Mouse (Mus musculus): ENCODE measurements around the gene Neurl3.

The Neurl3 gene

DNA sequence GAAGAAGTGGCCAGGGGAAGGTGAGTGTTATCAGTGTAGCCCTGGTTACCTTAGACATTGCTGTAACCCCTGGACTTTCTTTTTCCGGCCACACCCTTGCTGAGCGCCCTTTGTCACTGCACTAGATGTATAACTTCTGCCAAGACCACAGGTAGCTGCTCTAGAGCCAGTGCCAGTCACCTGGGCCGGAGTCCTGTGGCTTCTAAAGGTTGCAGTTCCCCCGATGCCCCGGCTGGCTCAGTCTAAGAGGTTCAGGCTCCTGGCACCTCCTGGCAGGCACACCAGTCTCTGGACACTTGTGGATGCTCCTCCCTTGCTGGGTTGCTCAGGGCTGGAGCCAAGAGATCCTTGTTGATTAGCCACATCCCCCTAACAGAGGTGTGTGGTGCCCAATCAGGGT lies at the start of gene Neurl3:
TSS of gene Neurl3 (minus strand) at position 225 of the 400 bp plus-strand sequence.
- DNase-seq (ENCODE audit: low read depth): no peak

DNA sequence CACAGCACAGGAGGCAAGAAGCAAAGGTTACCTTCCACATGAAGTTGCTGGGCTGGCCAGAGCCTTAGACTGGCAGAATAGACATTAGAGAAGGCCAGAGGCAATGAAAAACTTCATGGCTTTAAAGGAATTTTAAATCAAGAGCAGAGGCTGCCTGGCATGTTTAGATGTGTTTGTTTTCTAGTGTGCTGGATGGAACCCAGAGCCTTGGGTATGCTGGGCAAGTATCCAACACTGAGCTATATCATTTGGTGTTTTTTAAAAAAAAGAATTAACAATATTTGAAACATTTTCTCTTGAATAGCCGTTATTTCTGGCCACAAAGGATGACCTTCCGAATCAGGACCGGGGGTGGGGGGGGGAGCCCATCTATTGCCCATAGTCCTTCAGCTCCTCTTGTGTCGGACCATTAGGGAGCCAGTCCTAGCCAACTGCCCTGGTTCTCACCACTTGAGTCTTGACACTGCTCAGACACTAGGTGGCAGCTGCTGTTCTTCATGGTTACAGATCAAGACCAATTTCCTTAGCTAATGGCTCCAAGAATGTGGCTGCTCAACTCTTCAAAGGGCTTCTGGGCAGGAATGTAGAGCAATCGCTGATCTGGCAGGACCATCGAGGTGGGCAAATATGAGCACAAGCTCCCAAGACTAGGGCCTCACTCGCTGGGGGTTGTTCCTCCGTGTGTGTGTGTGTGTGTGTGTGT lies 49.4 kb upstream of the Neurl3 start:
- DNase-seq (ENCODE audit: low read depth): no peak

- no peak for DNase-seq (ENCODE audit: low read depth)
Observed at GRCm38 (mm10) chr1:36323076-36323475, 48.6 kb upstream of the Neurl3 start.

DNA sequence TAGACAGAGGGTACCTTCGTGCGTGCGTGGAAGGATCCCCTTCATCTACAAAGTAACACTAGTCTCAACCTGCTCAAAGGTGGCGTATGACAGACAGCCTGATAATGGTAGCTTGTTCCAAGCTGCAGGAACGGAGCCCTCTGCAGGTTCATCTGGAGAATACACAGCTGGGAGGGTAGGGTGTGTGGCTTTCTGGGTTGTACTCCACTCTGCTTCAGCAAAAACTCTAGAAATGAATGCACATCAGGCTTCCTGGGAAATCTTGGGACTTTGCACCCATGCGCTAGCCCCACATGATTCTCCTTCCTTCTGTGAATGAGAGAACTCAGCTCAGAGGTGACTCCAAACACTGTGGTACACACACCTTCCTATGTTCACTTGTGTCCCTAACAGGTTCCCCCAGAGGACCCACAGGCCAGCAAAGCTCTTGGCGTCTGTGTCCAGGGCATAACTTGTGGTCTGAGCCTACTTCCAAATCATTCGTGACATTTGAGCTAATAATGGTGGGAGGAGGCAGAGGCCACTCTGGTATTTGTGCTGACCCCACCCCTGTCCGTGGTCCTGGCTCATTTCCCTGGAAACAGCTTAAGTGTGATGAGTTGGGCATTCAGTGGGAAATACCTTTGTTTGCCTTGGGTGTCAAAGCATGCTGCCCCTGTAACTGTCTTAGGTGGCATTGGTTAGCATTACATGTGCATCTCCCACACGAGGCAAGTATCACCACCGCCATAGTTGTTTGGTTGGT lies 47.5 kb upstream of the Neurl3 start:
- DNase-seq (ENCODE audit: low read depth): no peak

DNA sequence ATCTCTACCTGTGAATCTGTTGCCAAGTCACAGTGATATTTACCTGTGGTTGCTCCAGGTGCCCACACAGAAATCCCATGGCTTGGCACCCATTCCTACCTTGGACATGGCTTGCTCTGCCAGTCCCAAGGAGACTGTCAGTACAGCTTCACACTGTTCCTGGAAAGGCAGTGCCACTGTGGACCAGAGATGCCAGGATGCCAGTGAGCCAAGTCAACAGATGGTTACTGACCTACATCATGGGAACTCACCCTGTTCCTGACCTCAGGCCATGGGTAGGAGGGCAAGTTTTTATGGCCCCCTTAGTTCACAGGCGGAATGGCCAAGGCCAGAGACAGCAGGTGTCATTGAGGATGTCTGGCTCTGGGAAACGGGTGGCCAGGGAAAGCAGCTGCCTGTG lies 46.7 kb upstream of the Neurl3 start:
- DNase-seq (ENCODE audit: low read depth): no peak

- DNase-seq (ENCODE audit: low read depth): no peak
Observed at GRCm38 (mm10) chr1:36315776-36316100, 41.3 kb upstream of the Neurl3 start.

DNA sequence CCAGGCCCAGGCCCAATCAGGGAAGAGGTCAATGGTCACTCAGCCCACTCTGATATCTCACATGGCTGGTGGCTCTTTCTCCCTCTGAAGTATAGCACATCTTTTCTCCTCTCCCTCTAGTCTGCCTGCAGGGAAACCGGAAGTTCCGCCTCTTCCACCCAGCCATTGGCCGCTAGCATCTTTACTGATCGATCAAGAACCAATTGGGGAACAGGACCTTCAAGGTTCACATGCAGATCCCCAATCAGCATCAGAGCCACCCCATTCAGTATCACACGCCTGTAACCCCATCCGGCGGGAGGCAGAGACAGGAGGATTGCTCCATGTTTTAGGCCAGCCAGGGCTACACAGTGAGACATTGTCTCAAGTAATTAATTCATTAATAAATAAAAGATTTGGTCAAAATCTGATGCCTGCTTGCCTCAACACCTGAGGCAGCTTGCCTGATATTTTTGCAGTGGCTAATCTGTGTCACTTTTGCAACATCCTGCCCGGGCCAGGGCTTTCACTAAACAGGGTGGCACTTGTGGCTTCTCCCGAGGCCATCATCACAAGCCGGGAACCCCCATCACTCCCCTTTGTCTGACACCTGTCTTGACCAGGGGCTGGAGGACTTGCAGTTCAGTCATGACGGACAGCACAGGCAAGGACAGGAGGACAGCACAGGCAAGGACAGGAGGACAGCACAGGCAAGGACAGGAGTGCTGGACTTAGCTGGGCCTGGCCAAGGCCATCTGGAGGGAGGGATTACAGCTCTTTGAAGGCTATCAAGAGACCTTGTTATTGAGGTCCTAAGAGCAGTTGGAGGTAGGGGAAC lies 40.7 kb upstream of the Neurl3 start:
- DNase-seq (ENCODE audit: low read depth): no peak

GRCm38 (mm10) chr1:36309498-36309901 lies 35.0 kb upstream of the Neurl3 start:
- no peak for DNase-seq (ENCODE audit: low read depth)

DNA sequence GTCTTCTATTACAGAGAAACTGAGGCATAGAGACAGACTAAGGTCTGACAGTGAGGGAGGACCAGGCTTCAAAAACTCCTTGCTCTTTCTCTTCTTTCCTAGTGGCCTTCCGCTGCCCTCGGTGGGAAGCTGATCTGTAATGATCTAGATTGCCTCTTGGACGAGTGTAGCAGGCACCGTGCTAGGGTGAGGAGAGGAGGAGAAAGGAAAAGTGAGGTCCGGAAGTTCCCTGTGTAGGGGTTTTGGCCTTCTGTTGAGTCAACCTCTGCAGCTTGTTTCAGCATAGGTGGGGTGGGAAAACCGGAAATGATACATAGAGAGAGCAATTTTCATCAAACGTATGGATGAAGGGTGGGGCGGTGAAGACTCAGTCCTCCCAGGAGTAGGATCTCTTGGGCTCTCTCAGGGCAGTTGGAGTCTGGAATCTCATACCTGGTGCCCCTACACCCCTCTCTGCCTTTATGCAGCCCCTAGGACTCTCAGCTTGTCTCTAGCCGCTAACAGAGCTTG lies 34.5 kb upstream of the Neurl3 start:
- DNase-seq (ENCODE audit: low read depth): no peak

- no peak for DNase-seq (ENCODE audit: low read depth)
Observed at GRCm38 (mm10) chr1:36308451-36308901, 34.0 kb upstream of the Neurl3 start.

GRCm38 (mm10) chr1:36307495-36308280 lies 33.2 kb upstream of the Neurl3 start, which contains the start of gene Arid5a:
Gene Arid5a, plus strand, starts transcription at chr1:36307733.
- DNase-seq (ENCODE audit: low read depth): peak; percentile 91

GRCm38 (mm10) chr1:36307121-36307494 lies 32.6 kb upstream of the Neurl3 start:
- DNase-seq (ENCODE audit: low read depth): no peak

DNA sequence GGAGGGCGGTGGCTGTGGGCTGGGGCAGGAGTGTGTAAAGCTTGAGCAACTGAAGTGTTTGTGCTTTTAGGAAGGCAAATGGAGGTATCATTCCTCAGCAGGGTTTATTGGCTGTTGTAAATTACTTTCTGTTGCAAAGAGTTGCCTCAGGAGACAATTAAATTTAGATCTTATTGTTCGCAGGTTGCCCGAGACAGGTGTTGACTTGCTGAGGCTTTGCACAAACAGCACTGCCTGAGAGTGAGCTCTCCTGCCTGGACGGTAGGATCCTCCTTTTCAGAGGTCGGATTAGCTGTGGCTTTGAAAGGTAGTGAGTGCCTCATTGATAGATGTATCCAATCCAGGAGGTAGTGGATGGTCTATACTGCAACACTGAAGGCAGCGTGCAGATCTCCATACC lies 31.6 kb upstream of the Neurl3 start:
- no peak for DNase-seq (ENCODE audit: low read depth)

- DNase-seq (ENCODE audit: low read depth): no peak
Observed at GRCm38 (mm10) chr1:36304764-36305163, 30.3 kb upstream of the Neurl3 start.

DNA sequence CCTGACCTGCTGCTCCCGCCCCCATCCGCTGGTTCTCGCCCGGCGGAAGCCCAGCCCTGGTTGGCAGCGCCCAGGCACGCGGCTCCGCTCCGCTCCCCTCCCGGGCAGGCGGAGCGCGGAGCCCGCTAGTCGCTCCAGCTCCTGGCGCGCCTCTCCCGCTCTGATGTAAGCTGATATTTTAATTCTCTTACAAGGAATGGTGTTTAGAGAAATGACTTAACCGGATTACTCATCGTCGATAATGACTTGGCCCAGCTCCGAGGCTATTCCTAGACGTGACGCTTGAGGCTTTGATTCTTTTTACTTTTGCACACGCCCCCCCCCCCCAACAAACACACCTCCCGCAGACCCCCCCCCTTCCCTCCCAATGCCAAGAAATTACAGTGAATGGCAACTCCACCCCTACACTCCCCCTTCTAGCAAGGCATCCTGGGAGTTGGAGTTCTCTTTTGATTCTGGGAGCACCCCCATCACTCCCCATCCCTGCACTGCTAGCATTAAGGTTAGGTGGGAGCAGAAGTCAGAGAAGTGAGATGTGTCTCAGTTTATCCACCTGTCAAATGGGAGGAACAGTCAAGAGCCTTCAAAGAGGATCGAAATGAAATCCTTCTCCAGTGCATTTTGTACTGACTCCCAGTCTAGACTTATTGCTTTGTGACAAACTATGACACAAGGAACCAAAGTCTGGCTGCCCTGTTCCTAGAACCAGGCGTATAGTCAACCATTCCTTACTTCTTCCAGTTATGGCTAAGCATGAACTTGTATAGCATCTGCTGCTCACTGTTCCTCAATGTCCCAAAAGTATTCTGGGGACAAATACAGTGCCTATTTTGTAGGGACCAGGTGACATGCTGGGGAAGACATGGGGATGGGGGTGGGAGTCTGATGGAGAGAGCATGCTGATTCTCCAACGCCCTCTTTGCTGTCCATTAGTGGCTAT lies 29.2 kb upstream of the Neurl3 start:
- no peak for DNase-seq (ENCODE audit: low read depth)

DNA sequence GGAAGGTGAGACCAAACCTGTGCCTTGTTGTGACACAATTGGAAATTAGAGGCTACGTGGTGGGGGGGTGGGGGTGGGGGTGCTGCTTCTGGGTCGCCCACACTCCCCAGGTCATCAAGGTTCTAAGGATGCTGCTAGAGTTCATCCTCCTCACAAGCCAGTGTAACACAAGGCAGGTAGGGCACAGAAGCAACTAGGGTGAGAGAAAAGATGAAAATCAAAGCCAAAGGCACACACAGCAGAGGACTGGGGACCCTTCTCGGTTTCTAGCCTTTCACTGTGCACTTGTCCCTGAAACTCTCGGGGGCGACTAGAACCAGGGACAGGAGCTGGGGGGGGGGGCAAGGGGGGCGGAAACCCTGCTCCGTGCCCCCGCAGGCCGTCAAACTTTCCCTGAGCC lies 28.5 kb upstream of the Neurl3 start:
- DNase-seq (ENCODE audit: low read depth): no peak

DNA sequence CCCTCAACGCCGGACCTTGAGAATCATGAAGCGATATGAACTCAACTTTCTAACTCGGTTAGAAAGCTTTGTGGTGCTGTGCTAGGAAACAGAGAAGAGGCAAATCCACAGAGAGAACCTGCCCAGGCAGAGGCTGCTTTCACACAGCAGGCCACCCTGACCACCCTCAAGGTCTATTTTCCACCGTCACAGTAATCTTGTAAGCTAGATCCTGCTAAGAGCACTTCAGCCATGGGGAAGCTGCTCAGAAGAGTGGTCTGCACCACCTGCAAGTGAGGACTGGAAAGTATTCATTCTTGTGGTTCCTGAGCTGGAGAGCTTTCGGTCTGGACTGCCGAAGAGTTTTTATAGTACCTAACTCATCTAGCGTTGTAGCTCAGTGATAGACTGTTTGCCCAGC lies 27.8 kb upstream of the Neurl3 start:
- DNase-seq (ENCODE audit: low read depth): no peak

DNA sequence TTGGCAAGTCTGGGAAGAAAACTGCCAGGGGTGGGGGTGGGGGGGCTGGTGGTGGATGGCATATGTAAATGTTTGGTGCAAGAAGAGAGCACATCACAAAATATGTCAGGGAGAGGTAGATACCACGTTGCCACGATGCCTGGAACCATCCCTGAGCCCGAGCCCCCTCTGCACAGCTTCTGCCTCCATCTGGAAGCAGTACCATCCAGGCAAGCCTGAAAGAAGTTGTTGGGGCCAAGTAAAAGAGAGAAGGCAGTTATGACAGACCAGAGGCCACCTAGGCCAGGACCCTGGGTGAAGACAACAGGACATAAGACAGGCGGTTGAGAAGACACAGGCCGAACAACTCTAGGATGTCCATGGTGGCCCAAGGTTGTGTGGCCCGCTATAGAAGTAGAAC lies 26.0 kb upstream of the Neurl3 start:
- no peak for DNase-seq (ENCODE audit: low read depth)

DNA sequence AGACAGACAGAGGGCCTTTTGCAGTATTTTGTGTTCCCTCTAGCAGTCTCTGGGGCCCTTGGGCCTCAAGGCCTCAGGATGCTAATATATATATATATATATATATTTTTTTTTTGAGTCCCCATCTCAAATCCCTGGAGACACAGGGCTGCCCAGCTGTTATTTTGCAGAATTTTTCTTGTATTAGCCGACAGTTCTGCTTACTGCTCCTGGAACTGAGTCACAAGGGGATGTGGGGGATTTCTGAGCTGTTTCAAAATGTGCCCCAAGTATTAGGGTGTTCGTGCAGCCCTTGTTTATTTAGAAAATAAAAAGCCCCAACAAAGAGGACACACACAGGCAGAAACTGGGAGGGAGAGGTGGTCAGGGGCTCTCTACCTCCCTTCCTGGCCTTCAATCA lies 25.2 kb upstream of the Neurl3 start:
- DNase-seq (ENCODE audit: low read depth): no peak

GRCm38 (mm10) chr1:36299126-36299525 lies 24.6 kb upstream of the Neurl3 start:
- no peak for DNase-seq (ENCODE audit: low read depth)

DNA sequence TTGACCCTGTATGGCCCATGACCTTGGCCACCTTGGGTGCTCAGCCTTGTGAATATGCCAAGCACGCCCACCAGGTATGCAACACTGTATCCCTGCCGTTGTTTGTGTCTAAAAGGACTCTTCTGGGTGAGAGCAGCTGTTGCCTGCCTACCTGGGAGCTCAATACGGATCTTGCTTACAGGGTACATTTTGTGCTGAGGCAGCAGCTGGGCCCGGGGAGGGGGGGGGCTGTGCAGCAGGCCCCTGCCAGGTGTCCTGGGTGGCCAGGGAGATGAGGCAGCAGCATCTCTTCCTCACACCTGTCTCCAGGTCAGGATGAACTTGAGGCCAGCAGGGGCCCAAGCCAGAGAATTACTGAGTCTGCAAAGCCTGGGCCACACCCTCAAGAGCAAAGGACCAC lies 23.6 kb upstream of the Neurl3 start:
- DNase-seq (ENCODE audit: low read depth): no peak

Measured in c-Kit-positive CD71-negative TER-119-negative erythroid progenitor cells, embryonic 14.5 days (primary cell).